Mouse (Mus musculus) layer of hippocampus, adult 8-10 months (tissue): ENCODE data around the gene Slc25a10. TPM values are rescaled to one million over a fixed set of nuclear protein-coding genes. Genes with fewer than 3 reads are reported as not detected.

ENCODE experiments used
- DNase-seq, 2 experiments: peaks; one replicate each; pipeline ENCODE4 v3.0.0; 2022; ENCODE audit warnings: low spot score in 2 of 2
- total RNA-seq, 4 experiments: library from RNA; stranded (reverse); gene quantifications; 2 replicates each; pipeline ENCODE4 v1.2.4; 2022

Gene Slc25a10
- 10 to 100 TPM; 22.9 to 28.6 (median 25.0) TPM for total RNA-seq

DNA sequence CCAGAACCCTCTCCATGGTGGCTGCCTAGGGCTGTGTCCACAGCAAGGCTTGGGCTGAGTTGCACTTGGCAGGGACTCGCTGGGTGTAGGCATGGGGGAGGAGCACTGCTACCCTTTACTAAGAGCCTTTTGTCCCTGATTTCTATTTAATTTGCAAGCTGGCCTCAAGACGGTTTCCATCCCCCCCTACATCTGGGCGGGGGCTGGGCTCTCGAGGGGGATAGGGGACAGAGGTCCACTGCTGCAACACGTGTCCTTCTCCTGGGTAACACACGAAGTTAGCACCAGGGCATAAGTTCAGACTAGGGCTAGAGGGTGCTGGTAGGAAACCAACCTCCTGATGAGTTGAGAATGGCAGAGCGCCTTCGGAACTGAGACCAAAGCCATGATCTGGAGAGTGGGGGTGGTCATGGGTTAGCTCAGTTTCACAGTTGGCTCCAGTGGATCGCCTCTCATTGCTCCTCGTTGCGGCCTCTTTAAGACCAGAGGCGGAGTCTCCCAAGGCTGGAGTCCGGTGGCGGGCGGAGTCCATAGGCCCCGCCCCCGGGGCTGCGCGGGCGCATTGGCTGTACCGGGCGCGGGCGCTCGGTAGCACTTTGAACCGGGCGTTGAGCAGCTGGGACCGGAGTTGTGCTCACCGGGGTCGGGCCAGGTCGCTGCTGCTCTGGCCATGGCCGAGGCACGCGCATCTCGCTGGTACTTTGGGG, at the start of gene Slc25a10:
Gene Slc25a10, plus strand, starts transcription at position 524 of the 707 bp plus-strand sequence.
- DNase-seq = peak; percentile 73 to 81

DNA sequence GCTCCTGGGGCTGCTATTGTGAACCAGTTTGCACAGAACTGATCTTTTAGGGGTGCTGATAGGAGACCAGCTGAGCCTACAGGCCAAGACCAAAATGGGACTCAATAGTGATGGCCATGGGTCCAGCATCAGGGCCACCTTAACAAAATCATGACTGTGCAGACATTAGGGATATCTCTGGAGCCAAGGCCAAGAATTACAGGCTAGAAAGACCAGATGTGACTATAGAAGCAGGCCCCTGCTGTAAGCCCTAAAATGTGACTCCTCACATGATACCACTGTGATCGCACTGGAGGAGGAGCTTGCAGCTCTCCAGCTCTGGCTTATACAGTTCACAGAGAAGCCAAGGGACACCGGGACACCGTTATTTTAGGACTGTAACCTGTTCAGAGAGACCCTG, 49.3 kb upstream of the Slc25a10 start, which contains the start of gene Tspan10:
Gene Tspan10, plus strand, starts transcription at position 301 of the 400 bp plus-strand sequence.
- no peak for DNase-seq

DNA sequence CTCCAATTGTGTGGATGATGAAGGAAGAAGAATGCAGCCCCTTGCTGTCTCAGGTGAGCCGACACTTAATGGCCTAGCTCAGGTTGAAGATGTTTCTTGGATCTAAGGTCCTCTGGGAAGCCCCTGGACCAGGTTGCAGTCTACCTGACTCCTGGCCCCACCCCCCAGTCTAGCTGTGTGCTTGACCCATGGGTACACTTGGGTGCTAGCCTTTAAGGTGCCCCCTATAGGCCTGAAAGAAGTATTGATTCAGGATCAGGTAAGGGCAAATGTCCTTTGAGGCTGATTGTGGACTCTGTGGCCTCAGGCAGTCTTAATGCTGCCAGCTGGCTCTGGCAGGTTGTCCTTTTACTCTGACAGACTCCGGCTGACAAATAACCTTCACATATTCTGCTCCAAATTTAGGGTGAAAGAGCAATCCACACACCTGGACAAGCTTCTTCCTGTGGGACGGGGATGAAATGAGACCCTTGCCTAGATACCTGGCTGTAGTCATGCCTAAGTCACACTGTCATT, 48.8 kb upstream of the Slc25a10 start:
- no peak for DNase-seq

DNA sequence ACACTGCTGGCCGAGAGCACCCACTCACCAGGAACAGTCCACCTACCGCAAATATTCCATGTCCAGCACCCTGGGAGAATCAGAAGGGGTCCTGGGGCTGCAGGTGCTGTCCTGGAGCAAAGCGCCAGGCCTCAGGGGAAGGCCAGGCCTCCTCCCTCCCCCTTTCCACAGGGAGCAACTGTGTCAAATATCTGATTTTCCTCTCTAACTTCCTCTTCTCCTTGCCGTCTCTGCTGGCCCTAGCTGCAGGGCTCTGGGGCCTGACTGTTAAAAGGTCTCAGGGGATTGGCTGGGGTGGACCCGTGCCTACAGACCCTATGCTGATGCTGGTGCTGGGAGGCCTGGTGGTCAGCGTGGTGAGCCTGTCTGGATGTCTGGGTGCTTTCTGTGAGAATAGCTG, 47.5 kb upstream of the Slc25a10 start:
- no peak for DNase-seq

DNA sequence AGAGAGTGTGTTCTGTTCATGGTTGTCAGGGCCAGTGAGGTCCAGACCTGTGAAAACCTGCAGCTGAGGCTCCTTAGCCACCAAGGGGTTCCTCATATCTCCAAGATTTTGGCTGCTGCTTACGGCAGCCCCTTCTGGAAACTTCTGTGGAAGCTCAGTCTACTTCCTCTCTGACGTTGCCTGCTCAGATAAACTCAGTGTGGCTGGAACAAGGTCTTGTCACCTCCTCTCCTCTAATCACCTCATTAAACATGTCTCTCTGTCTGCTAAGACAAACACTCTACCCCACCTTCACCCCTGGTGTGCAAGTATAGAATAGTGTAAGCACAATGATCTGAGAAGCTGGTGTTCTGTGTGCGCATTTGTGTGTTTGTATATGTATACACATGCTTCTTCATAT, 46.2 kb upstream of the Slc25a10 start:
- DNase-seq = no peak

DNA sequence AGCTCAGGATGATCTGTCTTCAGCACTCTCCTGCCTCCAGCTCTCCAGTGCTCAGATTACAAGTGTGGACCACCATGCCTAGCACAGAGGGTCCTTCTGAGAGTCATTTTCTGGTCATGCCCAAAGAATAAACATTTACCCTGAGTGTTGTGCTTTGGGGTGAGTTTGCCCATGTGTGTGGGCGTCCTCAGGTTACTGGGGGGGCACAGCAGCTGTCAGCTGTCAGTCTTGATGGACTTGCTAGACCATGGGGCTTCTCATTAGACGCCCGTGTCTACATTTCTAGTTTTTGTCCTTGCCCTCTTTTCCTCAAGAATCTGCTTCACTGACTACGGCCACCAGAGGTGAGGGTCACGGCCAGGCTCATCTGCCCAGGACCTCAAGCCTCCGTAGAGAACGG, 44.5 kb upstream of the Slc25a10 start:
- DNase-seq = no peak

DNA sequence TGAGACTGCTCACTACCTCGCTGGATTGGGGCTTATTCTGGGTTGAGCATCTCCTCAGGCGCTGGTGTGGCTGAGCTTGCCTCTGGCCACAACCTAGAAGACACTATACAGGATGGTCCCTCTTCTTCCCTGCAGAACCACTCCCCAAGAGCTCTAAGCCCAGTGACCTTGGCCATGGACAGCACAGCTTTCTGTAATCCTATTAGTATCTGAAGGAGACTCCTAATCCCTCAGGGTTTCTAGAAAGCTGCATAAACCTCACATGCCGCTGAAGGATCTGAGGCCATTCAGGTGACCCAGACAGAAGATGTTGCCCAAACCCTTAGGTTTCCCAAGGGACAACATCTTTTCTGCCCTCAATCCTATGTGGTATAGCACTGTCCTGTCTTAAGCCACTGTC, 39.4 kb upstream of the Slc25a10 start:
- DNase-seq = no peak

DNA sequence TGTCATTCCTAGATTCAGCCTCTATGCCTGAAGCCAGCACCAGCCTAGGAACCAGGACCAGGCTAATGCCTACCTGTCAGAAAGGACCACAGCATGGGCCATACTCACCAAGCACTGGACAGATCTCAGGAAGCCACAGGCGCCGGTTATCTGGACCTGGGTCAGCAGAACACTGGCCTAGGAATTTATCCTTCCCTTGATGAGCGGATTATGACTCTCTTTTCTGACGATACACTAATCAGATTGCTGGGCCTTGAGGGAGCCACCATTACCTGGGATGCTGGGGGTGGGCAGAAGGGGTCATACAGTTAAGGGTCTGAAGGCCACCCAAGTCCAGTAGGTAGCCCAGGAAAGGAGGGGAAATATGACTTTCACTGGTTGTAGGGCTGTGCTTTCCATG, 38.3 kb upstream of the Slc25a10 start, which contains the start of gene Pde6g:
Gene Pde6g, minus strand, starts transcription at position 195 of the 400 bp plus-strand sequence.
- no peak for DNase-seq

DNA sequence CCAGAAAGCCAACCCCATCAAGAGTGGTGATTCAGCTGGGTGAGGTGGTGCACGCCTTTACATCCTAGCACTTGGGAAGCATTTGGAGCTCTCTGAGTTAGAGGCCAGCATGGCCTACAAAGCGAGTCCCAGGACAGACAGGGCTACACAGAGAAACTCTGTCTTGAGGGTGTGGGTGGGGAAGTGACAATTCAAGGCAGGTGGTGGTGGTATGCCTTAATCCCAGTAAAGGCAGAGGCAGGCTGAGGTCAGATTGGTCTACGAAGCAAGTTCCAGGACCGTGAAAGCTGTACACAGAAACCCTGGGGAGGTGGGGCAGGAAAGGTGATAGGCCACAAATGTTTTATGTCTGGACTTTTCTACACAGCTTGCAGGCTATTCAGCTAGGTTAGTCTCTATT, 36.7 kb upstream of the Slc25a10 start:
- DNase-seq = no peak

DNA sequence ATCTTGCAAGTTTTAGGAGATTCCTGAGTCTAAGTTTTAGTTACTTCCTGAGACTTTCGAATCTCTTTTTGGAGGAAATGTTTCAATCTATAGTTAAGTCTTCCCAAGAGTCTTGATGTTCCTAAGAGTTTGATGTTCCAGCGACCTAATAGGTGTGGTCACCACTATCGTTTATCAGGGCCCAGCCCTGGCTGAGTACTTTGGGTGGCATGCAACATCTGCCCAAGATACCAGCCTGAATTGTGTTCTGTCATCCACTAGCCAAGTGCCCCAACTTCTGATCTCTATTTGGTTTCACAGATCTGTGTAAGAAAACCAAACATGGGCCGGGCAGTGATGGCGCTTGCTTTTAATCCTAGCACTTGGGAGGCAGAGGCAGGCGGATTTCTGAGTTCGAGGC, 36.2 kb upstream of the Slc25a10 start:
- DNase-seq = no peak

DNA sequence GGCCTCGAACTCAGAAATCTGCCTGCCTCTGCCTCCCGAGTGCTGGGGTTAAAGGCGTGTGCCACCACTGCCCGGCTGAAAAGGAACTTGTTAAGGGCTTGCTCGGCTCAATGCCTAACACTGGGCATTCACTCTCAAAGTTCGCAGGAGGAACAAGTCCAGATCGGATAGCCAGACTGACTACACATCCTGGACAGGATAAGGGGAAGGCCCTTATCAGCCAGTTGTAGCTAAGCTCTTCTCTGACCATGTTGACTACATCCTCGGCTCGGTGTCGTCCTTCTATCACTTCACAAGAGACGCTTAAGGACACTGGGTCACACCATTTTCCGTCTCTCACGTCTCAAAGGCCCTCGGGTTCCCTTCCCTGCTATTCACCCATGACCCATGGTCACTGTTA, 34.3 kb upstream of the Slc25a10 start:
- no peak for DNase-seq

DNA sequence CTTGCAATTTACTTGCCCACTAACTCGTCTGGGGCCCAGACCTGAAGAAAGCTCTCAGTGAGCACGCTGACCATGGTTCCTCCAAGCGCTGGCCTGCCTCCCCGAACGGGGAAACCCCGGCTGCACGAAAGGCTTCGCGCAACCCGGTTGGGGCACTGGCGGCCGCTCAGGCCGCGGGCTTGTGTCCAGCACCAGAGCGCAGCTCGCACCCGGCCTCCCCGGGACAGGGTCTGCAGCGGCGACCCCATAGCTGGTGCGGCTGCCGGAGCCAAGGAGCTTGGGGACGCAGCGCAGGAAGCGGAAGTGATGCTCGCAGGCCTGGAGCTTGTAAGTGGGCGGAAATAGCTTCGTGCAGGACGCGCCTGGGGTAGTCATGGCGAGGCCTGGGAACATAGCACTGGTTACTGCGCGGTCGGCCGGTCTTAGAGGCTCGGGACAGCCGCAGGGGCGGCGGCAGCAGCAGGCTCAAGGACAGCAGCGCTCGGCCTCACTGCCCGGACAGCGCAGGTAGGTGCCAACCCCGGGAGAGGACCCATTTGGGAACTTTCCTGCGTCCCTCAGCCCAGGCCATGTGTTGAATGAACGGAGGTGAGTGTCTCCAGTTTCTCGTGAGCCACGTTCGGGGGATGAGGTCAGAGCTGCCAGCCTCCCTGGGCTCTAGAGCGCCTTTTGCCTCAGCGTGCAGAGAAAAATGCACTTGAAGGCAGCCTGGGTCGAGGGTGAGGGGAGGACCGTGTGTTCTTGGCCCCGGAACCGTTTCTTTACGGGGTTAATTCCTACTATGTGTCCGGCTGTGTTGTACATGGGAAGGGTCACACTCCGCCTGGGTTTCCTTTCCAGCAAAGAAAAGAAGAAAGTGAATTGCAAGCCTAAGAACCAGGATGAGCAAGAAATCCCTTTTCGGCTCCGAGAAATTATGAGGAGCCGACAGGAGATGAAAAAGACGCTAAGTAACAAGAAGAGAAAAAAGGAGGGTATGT, 33.6 kb upstream of the Slc25a10 start, which contains the start of the genes Oxld1 and Ccdc137:
Gene Oxld1, minus strand, starts transcription at position 297 of the 980 bp plus-strand sequence.
Gene Ccdc137, plus strand, starts transcription at position 344 of the 980 bp plus-strand sequence.
- DNase-seq = peak; percentile 57 to 74

DNA sequence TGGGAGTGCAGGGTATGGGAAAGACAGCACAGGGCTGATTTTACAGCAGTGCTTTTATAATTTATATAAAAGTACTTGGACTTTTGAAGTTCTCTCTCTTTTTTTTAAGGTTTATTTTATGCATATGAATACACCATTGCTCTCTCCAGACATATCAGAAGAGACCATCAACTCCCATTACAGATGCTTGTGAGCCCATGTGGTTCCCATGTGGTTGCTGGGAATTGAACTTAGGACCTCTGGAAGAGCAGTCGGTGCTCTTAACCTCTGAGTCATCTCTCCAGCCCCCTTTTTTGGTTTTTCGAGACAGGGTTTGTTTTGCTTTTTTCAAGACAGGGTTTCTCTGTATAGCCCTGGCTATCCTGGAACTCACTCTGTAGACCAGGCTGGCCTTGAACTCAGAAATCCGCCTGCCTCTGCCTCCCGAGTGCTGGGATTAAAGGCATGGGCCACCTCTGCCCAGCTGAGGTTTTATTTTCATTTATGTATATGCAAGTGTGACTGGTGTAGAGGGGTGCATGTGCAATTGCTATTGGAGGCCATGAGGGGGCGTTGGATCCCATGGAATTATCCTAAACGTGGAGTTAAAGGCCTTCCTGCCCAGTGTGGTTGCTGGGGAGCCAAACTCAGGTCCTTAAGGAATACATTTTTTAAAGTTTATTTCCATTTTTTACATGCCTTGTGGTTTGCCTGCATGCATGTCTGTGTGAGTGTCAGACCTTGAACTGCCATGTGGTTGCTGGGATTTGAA, 32.6 kb upstream of the Slc25a10 start:
- no peak for DNase-seq

DNA sequence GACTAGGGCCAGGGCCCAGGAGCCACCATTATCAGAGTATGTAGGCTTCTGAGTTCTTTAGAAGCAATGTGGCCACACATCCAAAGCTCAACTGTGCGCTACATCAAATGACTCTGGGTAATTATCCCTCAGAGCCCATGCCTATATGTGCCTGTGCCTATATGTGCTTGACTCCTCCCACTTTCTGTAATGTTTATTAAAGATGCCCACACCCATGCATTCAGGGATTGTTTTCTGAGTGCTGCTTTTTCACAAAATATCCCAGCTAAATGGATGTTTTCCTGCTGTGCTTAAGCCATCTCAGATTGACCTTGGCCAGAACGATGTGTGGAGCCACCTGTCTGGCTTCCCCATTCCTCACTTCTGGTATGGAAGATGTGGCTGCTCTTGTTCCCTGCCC, 28.1 kb upstream of the Slc25a10 start:
- no peak for DNase-seq

DNA sequence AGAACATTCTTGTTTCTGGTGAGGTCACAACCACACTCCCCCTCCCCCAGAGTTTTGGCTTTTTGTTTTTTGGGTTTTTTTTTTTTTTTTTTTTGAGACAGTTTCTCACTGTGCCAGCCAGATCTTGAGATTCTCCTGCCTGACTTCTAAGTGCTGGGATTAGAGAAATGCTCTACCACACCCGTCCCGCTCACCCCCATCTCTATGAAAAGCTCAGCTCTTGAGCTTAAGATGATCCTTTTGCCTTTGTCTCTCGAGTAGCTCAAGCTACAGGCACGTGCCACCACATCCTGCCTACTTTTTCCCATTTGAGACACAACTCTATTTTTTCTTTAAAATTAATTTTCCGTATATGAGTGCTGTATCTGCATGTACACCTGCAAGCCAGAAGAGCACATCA, 27.3 kb upstream of the Slc25a10 start:
- no peak for DNase-seq

DNA sequence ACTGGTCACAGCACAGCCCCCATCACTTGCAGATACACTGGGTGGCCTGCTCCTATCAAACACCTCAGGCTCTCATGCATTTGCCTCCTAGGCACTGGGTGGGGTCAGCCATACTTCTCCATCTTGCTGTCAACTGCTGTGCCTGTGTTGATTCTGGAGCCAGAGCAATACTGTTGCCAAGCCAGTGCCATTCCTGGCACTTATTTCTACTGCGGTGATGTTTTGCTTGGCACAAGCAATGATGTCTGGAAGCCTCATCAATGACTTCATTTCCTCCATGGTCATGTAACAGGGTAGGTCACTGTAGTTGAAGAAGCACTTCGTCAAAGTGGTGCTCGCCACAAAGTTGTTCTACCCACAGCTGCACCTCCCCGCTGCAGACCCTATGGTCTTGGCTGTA, 26.1 kb upstream of the Slc25a10 start:
- no peak for DNase-seq

DNA sequence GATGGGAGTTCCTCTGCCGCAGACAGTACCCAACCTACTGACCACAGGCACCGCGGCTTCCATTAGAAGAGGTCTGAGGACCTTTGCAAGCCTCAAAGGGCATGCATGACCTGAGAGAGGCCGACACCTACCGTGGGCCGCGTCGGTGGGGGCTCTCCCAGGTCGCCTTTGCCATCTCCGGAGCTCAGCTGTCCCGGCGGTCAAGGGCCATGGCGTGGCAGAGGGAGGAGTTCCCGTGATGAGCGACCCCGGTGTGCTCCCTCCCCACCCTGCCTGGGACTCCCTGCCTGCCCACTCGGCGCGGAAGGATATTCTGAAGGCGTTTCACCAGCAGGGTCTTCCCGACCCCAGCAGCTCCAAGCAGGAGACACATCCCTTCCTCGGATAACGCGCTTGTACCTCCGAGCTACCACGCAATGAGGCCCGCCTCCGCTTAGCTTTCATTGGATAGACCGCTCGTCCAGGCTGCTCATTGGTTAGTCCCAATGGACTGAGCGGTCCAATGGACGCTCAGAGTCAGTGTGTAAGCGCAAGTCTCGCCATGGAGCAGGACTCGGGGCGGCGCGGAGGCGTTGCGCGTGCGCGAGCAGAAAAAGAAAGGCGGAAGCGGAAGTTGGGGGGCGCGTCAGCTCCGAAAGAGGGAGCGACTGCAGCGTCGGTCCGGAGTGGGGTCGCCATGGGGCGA, 24.4 kb upstream of the Slc25a10 start, which contains the start of gene Arl16:
Gene Arl16, minus strand, starts transcription at position 557 of the 685 bp plus-strand sequence.
- DNase-seq = peak; percentile 92 to 95

DNA sequence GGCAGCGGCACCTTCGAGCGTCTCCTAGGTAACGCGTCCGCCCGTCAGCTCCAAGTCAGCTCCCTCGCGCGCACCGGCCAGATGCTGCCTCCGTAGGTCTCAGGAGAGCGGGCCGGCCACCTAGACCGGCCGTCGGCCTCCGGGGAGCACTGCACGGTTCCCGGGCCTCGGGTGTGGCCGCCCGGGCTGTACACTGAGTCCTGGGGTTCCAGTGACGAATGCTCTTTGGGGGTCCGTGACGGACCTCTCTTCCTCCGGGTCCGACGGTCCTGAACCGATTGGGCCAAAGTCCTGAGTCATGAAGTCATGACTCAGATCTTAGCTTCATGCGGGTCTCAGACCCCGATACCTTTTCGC, 23.9 kb upstream of the Slc25a10 start:
- DNase-seq = no peak

DNA sequence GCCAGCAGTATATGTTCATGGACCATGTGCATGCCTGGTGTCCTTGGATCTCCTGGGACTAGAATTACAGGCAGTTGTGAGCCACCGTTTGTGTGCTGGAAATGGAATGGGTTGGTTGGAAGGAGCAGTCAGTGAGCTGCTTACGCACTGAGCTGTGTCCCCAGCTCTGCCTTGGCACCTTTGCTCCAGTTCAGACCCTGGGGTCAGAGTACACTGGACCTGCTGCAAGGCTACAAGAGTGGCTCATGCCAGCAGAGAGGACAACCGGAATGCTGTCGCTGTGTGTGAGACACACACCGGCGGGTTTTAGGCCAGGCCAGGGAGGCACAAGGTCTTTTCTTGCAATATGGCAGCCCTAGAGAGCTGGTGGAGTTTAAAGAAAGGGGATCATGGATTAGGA, 19.6 kb upstream of the Slc25a10 start:
- DNase-seq = no peak

DNA sequence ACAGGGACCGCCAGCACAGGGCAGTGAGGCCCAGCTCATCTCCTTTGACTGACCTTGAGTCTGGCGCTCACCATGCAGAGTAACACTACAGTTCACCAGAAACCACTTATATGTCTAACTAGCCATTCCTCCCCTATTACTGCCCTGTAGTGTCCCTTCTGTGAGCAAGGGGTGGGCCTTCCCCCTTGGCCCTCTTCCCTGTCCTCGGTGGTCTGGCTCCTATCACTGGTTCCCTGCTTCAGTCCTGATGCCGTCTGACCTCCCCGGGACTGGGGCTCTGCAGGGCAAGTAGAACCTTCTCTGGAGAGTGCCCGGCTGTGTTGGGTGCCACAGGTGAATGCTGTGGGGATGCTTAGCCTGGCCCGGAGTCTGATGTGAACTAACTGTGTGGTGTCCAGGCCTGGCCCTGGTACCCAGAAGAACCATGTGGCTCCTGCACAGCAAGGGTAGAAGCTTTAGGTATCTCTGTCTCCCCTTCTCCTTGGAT, 8.1 kb upstream of the Slc25a10 start:
- no peak for DNase-seq
